Mouse (Mus musculus): ENCODE results near the gene Eef2kmt.

DNA sequence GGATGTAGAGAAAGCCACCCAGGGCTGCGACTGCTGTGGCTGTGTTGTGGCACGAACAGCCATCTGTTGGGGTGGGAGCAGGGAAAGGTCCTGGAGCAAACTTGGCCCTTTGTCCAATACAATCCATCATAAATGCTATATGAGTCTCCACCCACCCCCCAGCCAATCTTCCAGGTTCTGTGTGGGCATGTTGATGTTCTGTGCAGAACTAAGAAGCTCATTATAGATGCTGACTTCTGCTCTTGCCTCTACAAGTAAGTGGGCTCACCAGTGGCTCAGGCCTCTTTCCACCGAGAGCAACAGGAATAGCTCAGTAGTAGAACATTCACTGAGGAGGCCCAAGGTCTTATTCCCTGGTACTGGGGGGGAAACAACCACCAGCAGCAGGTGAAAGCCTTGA, 43.6 kb downstream of the Eef2kmt start:
- TF ChIP-seq CTCF (IDR thresholded peaks at IDR 0.05; ENCODE audit: low read depth) (no peak), EP300 (IDR thresholded peaks at IDR 0.05; ENCODE audit: low read depth) (no peak)
